Mouse (Mus musculus): Measurements from ENCODE around the gene Mindy3. TPM values are rescaled to one million over a fixed set of nuclear protein-coding genes. Genes with fewer than 3 reads are reported as not detected.

Gene Mindy3
- total and polyA plus RNA-seq, 3 experiments, result 53.9 to 113 (median 64.4) TPM

DNA sequence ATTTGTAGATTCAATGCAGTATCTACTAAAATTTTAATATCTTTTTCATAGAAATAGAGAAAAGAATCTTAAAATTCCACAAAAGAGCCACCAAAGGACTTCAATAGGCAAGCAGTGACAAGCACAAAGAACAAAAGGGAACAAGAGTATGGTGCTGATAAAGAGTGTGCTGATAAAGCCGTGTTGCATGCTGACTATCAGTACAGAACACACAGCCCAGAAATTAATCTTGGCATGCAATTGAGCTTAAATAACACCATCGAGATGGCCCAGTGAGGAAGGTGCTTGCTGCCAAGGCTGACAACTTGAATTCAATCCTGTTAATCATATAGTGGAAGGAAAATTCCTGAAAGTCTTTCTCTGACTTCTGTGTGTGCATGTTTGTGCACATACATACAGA lies 50.8 kb downstream of the Mindy3 start:
- peaks cover 46% of the 10 kb centered on the region for H3K4me1 ChIP-seq (ENCODE audit: insufficient read depth, low read depth, low read length)

DNA sequence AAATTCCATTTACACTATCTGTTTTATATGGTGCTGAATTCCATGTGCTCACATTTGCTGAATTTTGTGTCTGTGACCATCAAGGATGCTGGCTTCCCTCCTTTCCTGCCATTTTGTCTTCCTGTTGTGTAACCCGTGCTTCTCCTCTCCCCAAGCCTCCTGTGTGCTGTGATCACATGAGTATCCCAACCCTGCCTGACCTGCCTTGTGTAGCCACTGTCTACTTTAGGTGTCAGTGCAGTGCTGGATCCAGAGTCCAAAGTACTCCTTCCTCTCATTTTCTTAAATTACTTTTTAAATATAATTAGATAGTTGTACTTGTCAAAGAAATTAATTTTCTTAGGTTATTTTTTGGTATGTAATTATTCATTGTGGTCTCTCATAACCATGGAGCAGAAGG lies 51.3 kb downstream of the Mindy3 start:
- peaks cover 44% of the 10 kb centered on the region for H3K4me1 ChIP-seq (ENCODE audit: insufficient read depth, low read depth, low read length)
- no peaks in the 10 kb centered on the region for H3K9me3 ChIP-seq (replicated peaks)
- H3K27me3 ChIP-seq (ENCODE audit: insufficient read depth, low read length), result no peaks in the 10 kb centered on the region
- TF ChIP-seq CTCF (IDR thresholded peaks at IDR 0.05; ENCODE audit: low read depth, low read length), result no peak
- TF ChIP-seq POLR2AphosphoS5 (IDR thresholded peaks at IDR 0.05; ENCODE audit: insufficient replicate concordance, low read depth, low read length), result no peak
- TF ChIP-seq GATA2 (IDR thresholded peaks at IDR 0.05; ENCODE audit: borderline replicate concordance, low read depth, low read length), result no peak
- TF ChIP-seq GATA1 (IDR thresholded peaks at IDR 0.05; ENCODE audit: borderline replicate concordance, low read length), result no peak
- TF ChIP-seq TAL1 (conservative IDR thresholded peaks at IDR 0.05; ENCODE audit: low read depth, low read length), result no peak
- peak; percentile 4 for DNase-seq (ENCODE audit: low spot score)
- no peak for ATAC-seq (ENCODE audit: extremely low read depth, insufficient number of reproducible peaks, low FRiP score, poor library complexity, severe bottlenecking)
- H3K36me3 ChIP-seq (replicated peaks), result peaks cover 42% of the 10 kb centered on the region
- H3K4me3 ChIP-seq (ENCODE audit: low read depth, low read length), result no peak overlapping the region

More for the DNA sequence above, 50.8 kb downstream of the Mindy3 start:
- ATAC-seq (ENCODE audit: extremely low read depth, insufficient number of reproducible peaks, low FRiP score, poor library complexity, severe bottlenecking) (peak; percentile 87), DNase-seq (ENCODE audit: low spot score) (peak; percentile 32)
- no peaks in the 10 kb centered on the region for H3K27me3 ChIP-seq (ENCODE audit: insufficient read depth, low read length)
- no peak overlapping the region for H3K4me3 ChIP-seq (ENCODE audit: low read depth, low read length)
- H3K36me3 ChIP-seq (replicated peaks), result peaks cover 37% of the 10 kb centered on the region
- TF ChIP-seq TAL1 (conservative IDR thresholded peaks at IDR 0.05; ENCODE audit: low read depth, low read length), result peak; percentile 85
- TF ChIP-seq GATA2 (IDR thresholded peaks at IDR 0.05; ENCODE audit: borderline replicate concordance, low read depth, low read length), result no peak
- no peak for TF ChIP-seq POLR2AphosphoS5 (IDR thresholded peaks at IDR 0.05; ENCODE audit: insufficient replicate concordance, low read depth, low read length)
- TF ChIP-seq CTCF (IDR thresholded peaks at IDR 0.05; ENCODE audit: low read depth, low read length), result no peak
- TF ChIP-seq GATA1 (IDR thresholded peaks at IDR 0.05; ENCODE audit: borderline replicate concordance, low read length), result no peak
- H3K9me3 ChIP-seq (replicated peaks), result no peaks in the 10 kb centered on the region

DNA sequence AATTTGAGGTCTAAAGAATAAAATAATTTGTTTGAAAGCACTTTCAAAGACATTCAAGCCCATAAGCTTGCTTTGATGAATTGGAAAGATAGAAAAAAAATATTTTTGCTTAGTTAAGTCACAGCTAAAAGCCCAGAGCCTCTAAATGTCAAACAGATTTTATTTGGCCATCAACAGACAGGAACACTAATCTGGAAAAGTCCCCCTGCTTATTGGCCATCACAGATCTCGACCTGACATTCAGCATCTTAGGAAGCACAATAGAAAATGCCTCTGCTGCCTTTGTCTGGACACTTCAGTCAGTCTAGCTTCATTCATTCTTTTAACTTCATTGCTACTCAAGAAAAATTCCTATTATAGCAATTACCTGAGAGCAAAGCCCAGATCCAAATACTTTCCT lies 58.0 kb downstream of the Mindy3 start:
- H3K4me1 ChIP-seq (ENCODE audit: insufficient read depth, low read depth, low read length), result no peaks in the 10 kb centered on the region; the same call in 1 of the 2 replicates
- H3K9me3 ChIP-seq (replicated peaks), result no peaks in the 10 kb centered on the region
- no peak for TF ChIP-seq GATA1 (IDR thresholded peaks at IDR 0.05; ENCODE audit: borderline replicate concordance, low read length)
- TF ChIP-seq GATA2 (IDR thresholded peaks at IDR 0.05; ENCODE audit: borderline replicate concordance, low read depth, low read length), result no peak
- no peak for TF ChIP-seq CTCF (IDR thresholded peaks at IDR 0.05; ENCODE audit: low read depth, low read length)
- no peak for TF ChIP-seq TAL1 (conservative IDR thresholded peaks at IDR 0.05; ENCODE audit: low read depth, low read length)
- no peak for TF ChIP-seq POLR2AphosphoS5 (IDR thresholded peaks at IDR 0.05; ENCODE audit: insufficient replicate concordance, low read depth, low read length)
- ATAC-seq (ENCODE audit: extremely low read depth, insufficient number of reproducible peaks, low FRiP score, poor library complexity, severe bottlenecking), result no peak
- H3K4me3 ChIP-seq (ENCODE audit: low read depth, low read length), result no peak overlapping the region
- H3K27me3 ChIP-seq (ENCODE audit: insufficient read depth, low read length), result no peaks in the 10 kb centered on the region
- no peak for DNase-seq (ENCODE audit: low spot score)
- H3K36me3 ChIP-seq (replicated peaks), result peaks cover 63% of the 10 kb centered on the region

DNA sequence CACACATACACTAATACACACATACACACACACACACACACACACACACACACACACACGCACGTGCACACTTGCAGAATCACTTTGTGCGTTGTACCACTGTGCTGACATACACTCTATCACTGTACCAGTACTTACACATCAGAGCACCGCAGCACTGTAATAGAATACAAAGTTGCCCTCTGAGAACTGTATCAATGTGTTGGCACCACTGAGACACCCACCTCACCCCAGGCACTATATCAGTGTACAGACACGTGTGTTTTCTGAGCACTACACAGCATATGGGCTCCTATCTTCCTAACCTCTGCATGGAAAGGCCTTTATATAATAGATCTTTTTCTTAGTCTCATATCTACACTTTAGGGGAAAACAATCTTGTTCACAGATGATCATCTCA lies 64.4 kb downstream of the Mindy3 start:
- TF ChIP-seq GATA1 (IDR thresholded peaks at IDR 0.05; ENCODE audit: borderline replicate concordance, low read length) (no peak), TAL1 (conservative IDR thresholded peaks at IDR 0.05; ENCODE audit: low read depth, low read length) (no peak), GATA2 (IDR thresholded peaks at IDR 0.05; ENCODE audit: borderline replicate concordance, low read depth, low read length) (no peak), POLR2AphosphoS5 (IDR thresholded peaks at IDR 0.05; ENCODE audit: insufficient replicate concordance, low read depth, low read length) (no peak), CTCF (IDR thresholded peaks at IDR 0.05; ENCODE audit: low read depth, low read length) (no peak)
- Histone ChIP-seq H3K27me3 (ENCODE audit: insufficient read depth, low read length) (no peaks in the 10 kb centered on the region), H3K4me1 (ENCODE audit: insufficient read depth, low read depth, low read length) (no peaks in the 10 kb centered on the region), H3K36me3 (replicated peaks) (peaks cover 68% of the 10 kb centered on the region), H3K9me3 (replicated peaks) (no peaks in the 10 kb centered on the region), H3K4me3 (ENCODE audit: low read depth, low read length) (no peak overlapping the region)
- DNase-seq (ENCODE audit: low spot score) (no peak), ATAC-seq (ENCODE audit: extremely low read depth, insufficient number of reproducible peaks, low FRiP score, poor library complexity, severe bottlenecking) (no peak)

DNA sequence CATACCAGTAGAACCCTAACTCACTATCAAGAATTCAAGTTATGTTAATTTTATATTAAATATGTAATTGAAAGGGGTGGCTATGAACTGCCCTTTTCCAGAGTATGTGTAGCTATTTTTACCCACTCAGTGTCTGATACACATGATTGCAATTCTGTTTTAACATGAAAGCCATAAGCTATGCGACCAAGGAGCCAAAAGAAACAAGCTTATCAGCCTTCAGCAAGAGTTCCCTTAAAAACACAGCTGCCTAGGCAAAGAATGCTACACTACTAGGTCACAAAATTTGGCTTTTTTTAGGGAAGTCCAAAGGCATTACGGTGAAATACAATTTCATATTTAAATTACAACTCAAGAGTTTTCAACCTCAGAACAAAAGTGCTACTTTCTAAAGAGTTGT lies 70.4 kb downstream of the Mindy3 start:
- Histone ChIP-seq H3K27me3 (ENCODE audit: insufficient read depth, low read length) (no peaks in the 10 kb centered on the region), H3K4me3 (ENCODE audit: low read depth, low read length) (no peak overlapping the region), H3K36me3 (replicated peaks) (peaks cover 59% of the 10 kb centered on the region), H3K9me3 (replicated peaks) (no peaks in the 10 kb centered on the region), H3K4me1 (ENCODE audit: insufficient read depth, low read depth, low read length) (no peaks in the 10 kb centered on the region)
- ATAC-seq (ENCODE audit: extremely low read depth, insufficient number of reproducible peaks, low FRiP score, poor library complexity, severe bottlenecking) (no peak), DNase-seq (ENCODE audit: low spot score) (no peak)
- no peak for TF ChIP-seq POLR2AphosphoS5 (IDR thresholded peaks at IDR 0.05; ENCODE audit: insufficient replicate concordance, low read depth, low read length)
- no peak for TF ChIP-seq GATA1 (IDR thresholded peaks at IDR 0.05; ENCODE audit: borderline replicate concordance, low read length)
- no peak for TF ChIP-seq CTCF (IDR thresholded peaks at IDR 0.05; ENCODE audit: low read depth, low read length)
- TF ChIP-seq TAL1 (conservative IDR thresholded peaks at IDR 0.05; ENCODE audit: low read depth, low read length), result no peak
- no peak for TF ChIP-seq GATA2 (IDR thresholded peaks at IDR 0.05; ENCODE audit: borderline replicate concordance, low read depth, low read length)

DNA sequence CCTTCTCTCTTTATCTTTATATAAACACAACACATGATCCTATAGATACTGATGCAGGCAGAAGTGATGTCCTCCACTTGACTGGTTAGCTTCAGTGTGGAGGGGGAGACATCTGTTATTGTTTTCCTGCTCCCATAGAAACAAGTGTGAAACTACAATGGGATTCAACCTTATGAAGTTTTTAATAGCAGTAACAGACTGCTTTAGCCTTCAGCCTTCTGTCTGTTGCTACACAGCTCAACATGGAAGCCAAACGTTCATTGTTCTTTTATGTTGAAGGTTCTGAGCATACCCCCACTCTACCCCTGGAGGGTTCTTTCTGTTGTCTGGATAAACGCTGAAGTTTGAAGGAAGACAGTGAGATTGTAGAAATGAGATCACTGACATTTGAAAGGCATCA lies 87.3 kb downstream of the Mindy3 start:
- Histone ChIP-seq H3K4me1 (ENCODE audit: insufficient read depth, low read depth, low read length) (peaks cover 4% of the 10 kb centered on the region; the same call in 1 of the 2 replicates), H3K27me3 (ENCODE audit: insufficient read depth, low read length) (peaks cover 11% of the 10 kb centered on the region), H3K9me3 (replicated peaks) (no peaks in the 10 kb centered on the region), H3K4me3 (ENCODE audit: low read depth, low read length) (no peak overlapping the region), H3K36me3 (replicated peaks) (no peaks in the 10 kb centered on the region)
- TF ChIP-seq TAL1 (conservative IDR thresholded peaks at IDR 0.05; ENCODE audit: low read depth, low read length) (no peak), GATA1 (IDR thresholded peaks at IDR 0.05; ENCODE audit: borderline replicate concordance, low read length) (no peak), GATA2 (IDR thresholded peaks at IDR 0.05; ENCODE audit: borderline replicate concordance, low read depth, low read length) (no peak), POLR2AphosphoS5 (IDR thresholded peaks at IDR 0.05; ENCODE audit: insufficient replicate concordance, low read depth, low read length) (no peak), CTCF (IDR thresholded peaks at IDR 0.05; ENCODE audit: low read depth, low read length) (no peak)
- ATAC-seq (ENCODE audit: extremely low read depth, insufficient number of reproducible peaks, low FRiP score, poor library complexity, severe bottlenecking) (no peak), DNase-seq (ENCODE audit: low spot score) (no peak)
